Mouse (Mus musculus): Measurements from ENCODE around the gene Vcpkmt.
A peak's percentile ranks its signal among the peaks of the same experiment; 100 is the strongest.

Vcpkmt gene

DNA sequence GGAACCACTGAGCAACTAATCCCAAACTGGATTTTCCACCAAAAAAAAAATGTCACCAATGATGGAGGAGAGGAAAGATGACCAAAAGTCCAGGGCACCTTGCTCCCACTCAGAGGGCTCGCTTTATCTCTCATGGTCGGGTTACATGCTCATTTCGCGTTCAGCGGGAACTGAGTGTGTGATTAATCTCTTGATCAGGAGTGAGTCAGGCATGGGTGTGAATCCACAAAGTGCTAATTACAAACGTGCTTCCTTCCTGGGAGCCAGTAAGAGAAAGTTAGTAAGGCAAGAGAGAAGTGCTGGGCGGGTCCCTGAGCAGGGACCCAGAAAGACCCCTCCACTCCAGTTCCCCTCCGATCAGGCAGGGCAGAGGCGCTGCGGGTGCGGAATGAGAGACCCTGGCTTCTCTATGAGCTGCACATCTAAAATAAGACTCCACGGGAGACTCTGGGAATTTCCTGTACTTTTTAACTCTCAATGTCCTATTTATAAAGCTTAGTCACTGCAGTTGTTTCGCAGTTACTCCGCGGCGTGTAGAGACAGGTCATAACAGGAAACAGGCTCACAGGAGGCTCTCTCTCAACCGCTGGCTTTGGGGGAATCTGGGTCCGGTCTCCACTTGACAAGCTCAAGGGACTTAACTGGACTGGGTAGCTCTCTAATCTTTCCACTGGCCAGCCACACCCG, 45.0 kb downstream of the Vcpkmt start:
- DNase-seq, result peak; percentile 67 to 68

DNA sequence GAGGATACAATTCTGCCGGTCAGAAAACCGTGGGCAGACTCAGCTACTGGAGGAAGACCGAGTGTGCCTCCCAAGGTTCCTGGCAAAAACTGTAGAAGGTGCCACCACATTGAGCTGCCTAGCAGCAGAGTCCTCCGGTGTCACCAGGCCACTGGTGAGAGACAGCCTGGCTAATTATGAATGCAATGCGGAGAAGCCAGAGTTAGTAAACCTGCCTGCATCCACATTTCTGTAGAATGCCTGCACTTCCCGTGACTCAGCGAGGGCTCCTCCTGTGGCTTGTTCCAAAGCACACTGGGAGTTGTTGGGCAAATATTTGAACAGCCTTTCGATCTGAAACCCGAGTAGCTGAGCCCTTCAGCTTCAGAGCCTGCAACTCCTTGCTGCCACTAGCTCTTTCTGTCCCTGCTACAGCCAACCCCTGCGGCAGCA, 45.6 kb downstream of the Vcpkmt start:
- DNase-seq, result peak in 1 of 2 experiments; percentile 14

DNA sequence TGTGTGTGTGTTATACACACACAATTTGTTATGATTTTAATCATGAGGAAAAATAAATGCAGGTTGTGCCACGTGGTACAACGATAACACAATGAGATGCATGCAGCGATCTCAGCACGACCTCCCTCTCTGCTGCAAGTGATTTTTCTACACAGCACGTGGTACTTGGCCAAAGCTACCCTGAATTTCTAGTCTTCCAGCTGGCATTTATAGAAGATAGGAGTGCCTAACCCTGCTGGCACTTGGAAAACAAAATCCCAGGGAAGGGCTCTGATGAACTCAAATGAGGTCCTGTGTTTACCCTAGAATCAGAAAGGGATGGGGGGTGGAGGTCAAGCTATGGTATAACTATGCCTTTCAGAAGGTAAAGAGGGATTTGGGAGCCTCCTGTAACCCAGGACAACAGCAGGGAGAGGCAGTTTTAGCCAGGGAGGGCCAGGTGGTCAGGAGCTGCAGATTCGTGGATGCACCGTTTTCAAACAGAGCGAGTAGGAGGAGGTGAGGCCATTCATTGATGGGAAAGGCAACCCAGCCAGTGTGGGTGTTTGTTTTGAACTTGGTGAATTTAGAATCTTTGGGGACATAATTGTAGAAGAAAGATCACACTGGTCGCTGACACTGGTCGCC, 46.1 kb downstream of the Vcpkmt start:
- no peak for DNase-seq

DNA sequence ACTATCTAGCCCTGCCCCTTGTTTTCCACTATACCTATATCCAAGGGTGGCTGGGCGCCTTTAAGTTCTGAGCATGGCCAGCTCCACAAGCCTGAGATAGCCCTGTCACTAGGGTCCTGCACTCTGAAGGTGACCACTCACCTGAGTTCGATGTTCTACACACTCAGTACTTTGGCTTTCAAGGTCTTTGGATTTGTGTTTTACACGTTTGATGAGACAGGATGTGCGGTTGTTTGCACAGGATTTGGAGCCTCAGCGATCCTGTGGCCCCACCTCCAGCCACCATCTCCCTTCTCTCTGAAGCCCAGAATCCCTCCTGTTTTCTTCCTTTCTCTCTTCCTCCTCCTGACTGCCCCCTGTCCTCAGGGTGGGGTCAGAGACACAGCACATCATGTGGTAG, 49.6 kb downstream of the Vcpkmt start:
- DNase-seq, result no peak

DNA sequence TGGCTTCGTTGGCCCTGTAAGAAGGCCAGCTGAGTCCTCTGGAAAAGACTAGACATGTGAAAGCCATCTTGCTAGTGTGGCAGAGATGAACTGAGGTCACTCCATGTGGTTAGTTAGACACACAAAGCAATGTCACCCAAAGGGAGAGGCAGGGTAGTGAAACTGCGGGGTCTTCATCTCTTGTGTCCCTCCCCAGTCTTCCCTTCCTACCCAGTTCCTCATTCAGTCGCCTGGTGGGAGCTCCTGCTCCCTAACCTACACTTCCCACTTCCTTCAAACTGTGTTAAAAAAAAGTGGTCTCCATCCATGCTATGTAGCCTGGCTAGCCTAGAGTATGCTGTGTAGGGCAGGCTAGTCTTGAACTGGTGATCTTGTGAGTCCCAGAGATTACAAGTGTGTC, 50.3 kb downstream of the Vcpkmt start:
- DNase-seq, result no peak

DNA sequence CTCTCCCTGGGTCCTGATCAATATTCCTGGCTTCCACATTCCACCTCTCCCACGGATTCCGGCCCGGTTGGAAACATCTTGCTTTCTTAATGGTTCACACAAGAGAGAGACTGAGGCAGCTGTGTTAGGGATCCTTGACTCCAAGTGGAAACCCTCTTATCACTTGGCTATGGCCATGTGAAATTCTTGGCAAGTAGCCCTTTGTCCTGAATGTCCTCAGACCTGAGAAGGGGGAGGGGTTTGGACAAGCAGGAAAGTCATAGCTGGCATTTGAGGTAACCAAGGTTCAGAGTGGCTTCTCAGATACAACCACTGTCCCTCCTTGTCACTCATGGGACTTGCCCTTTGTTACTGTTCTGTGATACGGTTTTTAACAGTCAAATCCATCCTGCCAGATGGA, 50.7 kb downstream of the Vcpkmt start:
- no peak for DNase-seq

DNA sequence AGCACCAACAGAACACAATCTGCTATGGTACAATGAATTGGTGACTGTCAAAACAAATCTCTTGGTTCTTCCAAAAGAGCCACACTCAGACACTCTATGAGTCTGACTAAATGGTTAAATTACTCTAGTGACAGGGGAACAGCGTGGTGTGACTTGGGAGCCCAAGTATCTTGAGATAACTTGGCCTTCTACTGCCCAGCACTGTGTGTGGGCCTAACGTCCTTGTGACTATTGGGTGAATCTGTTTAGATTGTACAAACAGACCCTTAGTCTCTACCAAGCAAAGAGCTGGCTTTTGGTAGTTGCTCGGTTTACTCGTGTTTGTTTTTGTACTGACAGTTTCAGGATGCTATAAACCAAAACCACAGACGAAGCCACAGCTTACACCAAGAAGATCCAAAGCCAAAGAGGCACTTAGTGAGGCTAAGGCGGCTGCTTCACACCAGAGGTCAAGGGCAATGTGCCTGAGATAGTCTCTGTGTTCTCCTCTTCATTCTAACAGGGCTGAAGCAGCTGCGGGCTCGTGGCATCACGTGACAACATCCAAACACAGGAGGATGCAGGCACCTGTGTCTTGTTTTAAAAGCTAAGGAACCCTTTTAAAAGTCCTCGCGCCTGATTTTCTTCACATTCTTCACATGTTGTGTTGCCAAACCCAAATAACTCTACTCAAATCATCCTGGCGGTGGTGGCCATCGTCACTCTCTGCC, 53.0 kb downstream of the Vcpkmt start:
- DNase-seq, result no peak

DNA sequence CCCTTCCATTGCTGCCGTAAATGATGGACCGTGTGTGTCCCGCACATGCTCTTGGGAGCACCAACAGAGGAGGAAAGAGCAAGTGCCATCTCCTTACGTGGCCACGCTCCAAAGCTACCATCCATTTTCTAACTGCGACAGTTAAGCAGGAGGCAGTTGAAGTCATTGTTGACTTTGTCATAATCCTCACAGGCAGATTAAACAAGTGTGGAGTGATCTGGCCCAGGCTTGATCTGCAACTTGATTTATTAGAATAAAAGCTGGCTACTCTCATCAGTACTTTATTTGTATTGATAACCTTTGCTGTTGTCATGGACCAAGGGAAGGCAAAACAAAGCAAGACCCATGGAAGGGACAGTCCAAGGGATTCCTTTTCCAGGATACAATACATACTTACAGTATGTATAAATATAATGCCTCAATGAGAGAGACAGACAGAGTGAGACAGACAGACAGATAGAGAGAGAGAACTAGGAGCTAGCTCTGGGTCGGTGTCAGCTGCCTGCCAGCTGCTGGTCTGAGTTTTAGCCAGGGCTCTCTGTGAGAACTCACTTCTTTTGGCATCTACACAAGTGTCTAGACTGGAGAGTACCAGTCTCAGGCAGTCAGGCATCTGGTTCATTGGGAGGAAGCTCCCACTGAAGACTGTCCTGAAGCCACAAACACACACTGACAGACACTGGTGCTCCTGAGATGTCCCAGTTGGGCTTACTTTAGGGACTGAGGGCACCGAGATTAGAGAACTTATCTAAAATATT, 54.4 kb downstream of the Vcpkmt start:
- no peak for DNase-seq
